Mouse (Mus musculus): ENCODE data around the gene Hps5. TPM values are rescaled to one million over a fixed set of nuclear protein-coding genes. Genes with fewer than 3 reads are reported as not detected.
A peak's percentile ranks its signal among the peaks of the same experiment; 100 is the strongest.
"Not testable (repeated sequence)": the region's sequence is repeated elsewhere in the genome, so short reads cannot be mapped to it uniquely, and the experiment has no call there.

Hps5 gene
- polyA plus RNA-seq, 1 experiment, result 1.0 TPM

GRCm38 (mm10) chr7:46838104-46838671 is 42.3 kb upstream of the Hps5 start:
- Histone ChIP-seq H3K9me3 (no peaks in the 10 kb centered on the region), H3K4me1 (peaks cover 100% of the 10 kb centered on the region), H3K36me3 (replicated peaks; ENCODE audit: low read length) (no peaks in the 10 kb centered on the region), H3K4me3 (replicated peaks) (peak overlapping the region; percentile 88), H3K27me3 (replicated peaks) (no peaks in the 10 kb centered on the region)
- no peak for TF ChIP-seq FLI1 (IDR thresholded peaks at IDR 0.05; ENCODE audit: low read length)
- TF ChIP-seq GATA1 (IDR thresholded peaks at IDR 0.05; ENCODE audit: borderline replicate concordance, low read length), result no peak

DNA sequence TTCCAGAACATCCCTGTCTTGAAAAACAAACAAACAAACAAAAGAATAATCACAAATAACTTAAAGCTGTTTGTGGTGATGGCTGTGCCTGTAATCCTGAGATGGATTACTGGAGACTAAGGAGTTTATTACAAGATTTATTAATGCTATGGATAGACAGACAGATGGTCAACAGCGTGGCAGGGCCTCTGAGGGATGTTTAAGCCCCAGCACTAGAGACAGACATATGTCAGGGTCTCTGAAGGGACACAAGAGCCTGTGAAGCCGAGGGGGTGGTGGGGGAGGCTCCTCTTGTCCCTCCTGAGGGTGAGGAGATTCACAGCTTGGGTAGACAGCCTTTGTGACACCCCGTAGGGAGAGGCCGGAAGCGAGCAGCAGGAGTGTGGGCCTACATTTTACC is 41.2 kb upstream of the Hps5 start:
- Histone ChIP-seq H3K4me3 (replicated peaks) (peak overlapping the region; percentile 68), H3K4me1 (peaks cover 100% of the 10 kb centered on the region), H3K27me3 (replicated peaks) (no peaks in the 10 kb centered on the region)

DNA sequence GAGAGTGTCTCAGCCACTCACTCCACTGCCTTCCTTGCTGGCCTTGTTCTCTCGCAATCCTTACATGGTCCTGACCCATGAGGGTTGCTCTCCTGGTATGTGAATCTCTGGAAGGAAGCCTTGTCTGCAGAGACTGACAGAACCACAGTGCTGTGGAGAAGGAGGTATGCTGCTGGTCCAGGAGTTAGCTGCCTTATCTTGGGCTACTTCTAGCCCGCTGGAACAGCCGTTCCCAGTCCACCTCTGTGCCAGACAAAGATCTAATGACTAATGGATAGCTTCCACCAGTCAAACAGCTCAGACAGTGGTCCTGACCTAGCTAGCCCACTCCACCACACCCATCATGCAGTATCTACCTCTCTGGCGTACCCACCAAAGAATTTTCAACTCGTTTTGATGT is 40.5 kb upstream of the Hps5 start:
- peaks cover 100% of the 10 kb centered on the region for H3K4me1 ChIP-seq
- H3K36me3 ChIP-seq (replicated peaks; ENCODE audit: low read length), result no peaks in the 10 kb centered on the region
- H3K4me3 ChIP-seq (replicated peaks), result no peak overlapping the region
- no peaks in the 10 kb centered on the region for H3K9me3 ChIP-seq
- TF ChIP-seq GATA1 (IDR thresholded peaks at IDR 0.05; ENCODE audit: borderline replicate concordance, low read length) (no peak), FLI1 (IDR thresholded peaks at IDR 0.05; ENCODE audit: low read length) (no peak)
- no peaks in the 10 kb centered on the region for H3K27me3 ChIP-seq (replicated peaks)

More for the DNA sequence above, 41.2 kb upstream of the Hps5 start:
- TF ChIP-seq GATA1 (IDR thresholded peaks at IDR 0.05; ENCODE audit: borderline replicate concordance, low read length) (no peak), FLI1 (IDR thresholded peaks at IDR 0.05; ENCODE audit: low read length) (no peak)
- no peaks in the 10 kb centered on the region for H3K9me3 ChIP-seq
- no peaks in the 10 kb centered on the region for H3K36me3 ChIP-seq (replicated peaks; ENCODE audit: low read length)

- TF ChIP-seq GATA1 (IDR thresholded peaks at IDR 0.05; ENCODE audit: borderline replicate concordance, low read length), result no peak
- no peak for TF ChIP-seq FLI1 (IDR thresholded peaks at IDR 0.05; ENCODE audit: low read length)
Observed at GRCm38 (mm10) chr7:46834994-46835610, 39.2 kb upstream of the Hps5 start.

GRCm38 (mm10) chr7:46833670-46834255 is 37.9 kb upstream of the Hps5 start:
- Histone ChIP-seq H3K36me3 (replicated peaks; ENCODE audit: low read length) (no peaks in the 10 kb centered on the region), H3K27me3 (replicated peaks) (no peaks in the 10 kb centered on the region), H3K9me3 (no peaks in the 10 kb centered on the region), H3K4me1 (peaks cover 100% of the 10 kb centered on the region), H3K4me3 (replicated peaks) (peak overlapping the region; percentile 82)
- TF ChIP-seq FLI1 (IDR thresholded peaks at IDR 0.05; ENCODE audit: low read length) (no peak), GATA1 (IDR thresholded peaks at IDR 0.05; ENCODE audit: borderline replicate concordance, low read length) (no peak)

More at GRCm38 (mm10) chr7:46834994-46835610, 39.2 kb upstream of the Hps5 start:
- Histone ChIP-seq H3K36me3 (replicated peaks; ENCODE audit: low read length) (no peaks in the 10 kb centered on the region), H3K4me1 (peaks cover 100% of the 10 kb centered on the region), H3K27me3 (replicated peaks) (no peaks in the 10 kb centered on the region), H3K4me3 (replicated peaks) (no peak overlapping the region), H3K9me3 (no peaks in the 10 kb centered on the region)

GRCm38 (mm10) chr7:46833266-46833665 is 37.4 kb upstream of the Hps5 start:
- peak; percentile 16; the same call in 1 of the 3 replicates for TF ChIP-seq GATA1 (IDR thresholded peaks at IDR 0.05; ENCODE audit: borderline replicate concordance, low read length)
- TF ChIP-seq FLI1 (IDR thresholded peaks at IDR 0.05; ENCODE audit: low read length), result no peak
- Histone ChIP-seq H3K36me3 (replicated peaks; ENCODE audit: low read length) (no peaks in the 10 kb centered on the region), H3K4me1 (peaks cover 99% of the 10 kb centered on the region), H3K27me3 (replicated peaks) (no peaks in the 10 kb centered on the region), H3K9me3 (no peaks in the 10 kb centered on the region), H3K4me3 (replicated peaks) (peak overlapping the region; percentile 82)

GRCm38 (mm10) chr7:46832112-46832810 is 36.4 kb upstream of the Hps5 start:
- H3K9me3 ChIP-seq; H3K27me3 ChIP-seq (replicated peaks); H3K36me3 ChIP-seq (replicated peaks; ENCODE audit: low read length): not testable (repeated sequence)
- H3K4me3 ChIP-seq (replicated peaks), result peak overlapping the region; percentile 14
- H3K4me1 ChIP-seq, result peaks cover 99% of the 10 kb centered on the region

DNA sequence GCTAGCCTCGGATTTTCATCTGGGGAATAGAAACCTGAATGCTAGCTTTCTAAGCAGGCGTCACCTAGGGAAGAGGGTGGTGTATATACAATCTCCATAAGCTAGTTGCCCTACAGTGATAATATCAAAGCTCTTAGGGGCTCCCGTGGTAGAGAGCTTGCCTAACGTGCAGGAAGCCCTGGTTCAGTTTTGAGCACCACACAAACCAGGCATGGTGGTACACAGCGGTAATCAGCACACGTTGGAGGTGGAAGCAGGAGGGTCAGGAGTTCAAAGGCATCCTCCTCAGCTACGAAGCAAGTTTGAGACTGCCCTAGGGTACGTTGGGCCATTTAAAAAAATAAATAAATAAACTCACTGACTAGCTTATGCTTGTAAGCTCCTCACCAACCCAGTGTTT is 35.8 kb upstream of the Hps5 start:
- Histone ChIP-seq H3K4me3 (replicated peaks) (peak overlapping the region; percentile 86), H3K27me3 (replicated peaks) (no peaks in the 10 kb centered on the region), H3K36me3 (replicated peaks; ENCODE audit: low read length) (no peaks in the 10 kb centered on the region), H3K4me1 (peaks cover 97% of the 10 kb centered on the region), H3K9me3 (no peaks in the 10 kb centered on the region)
- no peak for TF ChIP-seq FLI1 (IDR thresholded peaks at IDR 0.05; ENCODE audit: low read length)
- TF ChIP-seq GATA1 (IDR thresholded peaks at IDR 0.05; ENCODE audit: borderline replicate concordance, low read length), result no peak

DNA sequence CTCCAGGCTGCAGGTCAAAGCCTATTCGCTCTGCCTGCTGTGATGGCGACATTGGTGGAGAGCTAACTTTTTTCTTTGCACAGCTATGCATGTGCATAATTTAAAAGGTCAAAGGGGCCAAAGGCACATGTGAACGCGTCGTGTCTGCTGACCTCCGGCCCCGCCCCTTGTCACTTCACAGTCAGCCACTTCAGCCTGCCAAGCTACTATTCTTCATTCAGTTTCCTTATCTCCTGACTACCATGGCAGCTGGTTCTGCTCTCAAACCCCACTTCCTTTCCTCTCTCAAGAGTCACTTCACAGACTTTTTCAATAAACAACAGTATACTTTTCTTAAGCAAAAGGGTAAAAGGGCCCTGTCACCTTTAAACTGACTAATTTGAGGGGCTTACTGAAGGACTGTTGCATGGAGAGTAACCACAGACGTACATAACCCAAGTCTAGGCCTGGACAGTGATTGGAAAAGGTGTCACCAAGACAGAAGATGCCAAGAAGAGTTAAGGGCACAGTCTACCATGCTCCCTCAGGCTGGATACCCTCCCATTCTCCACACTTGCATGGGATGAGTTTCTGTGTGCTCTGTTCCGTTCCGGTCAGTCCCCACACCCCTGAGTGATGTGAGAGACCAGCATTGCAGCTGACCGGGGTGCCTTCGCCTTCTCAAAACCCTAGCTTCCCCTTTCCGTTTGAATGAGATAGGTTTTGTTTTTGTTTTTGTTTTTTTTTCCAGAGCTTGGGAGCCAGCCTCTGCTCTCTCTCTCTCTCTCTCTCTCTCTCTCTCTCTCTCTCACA is 35.1 kb upstream of the Hps5 start:
- peaks cover 94% of the 10 kb centered on the region for H3K4me1 ChIP-seq
- peak overlapping the region; percentile 90 for H3K4me3 ChIP-seq (replicated peaks)
- H3K9me3 ChIP-seq, result no peaks in the 10 kb centered on the region
- no peaks in the 10 kb centered on the region for H3K27me3 ChIP-seq (replicated peaks)
- no peaks in the 10 kb centered on the region for H3K36me3 ChIP-seq (replicated peaks; ENCODE audit: low read length)
- TF ChIP-seq FLI1 (IDR thresholded peaks at IDR 0.05; ENCODE audit: low read length), result no peak
- TF ChIP-seq GATA1 (IDR thresholded peaks at IDR 0.05; ENCODE audit: borderline replicate concordance, low read length), result peak; percentile 79; the same call in 2 of the 3 replicates
